Mouse (Mus musculus): ENCODE measurements around the gene Ankrd33.

Gene Ankrd33

DNA sequence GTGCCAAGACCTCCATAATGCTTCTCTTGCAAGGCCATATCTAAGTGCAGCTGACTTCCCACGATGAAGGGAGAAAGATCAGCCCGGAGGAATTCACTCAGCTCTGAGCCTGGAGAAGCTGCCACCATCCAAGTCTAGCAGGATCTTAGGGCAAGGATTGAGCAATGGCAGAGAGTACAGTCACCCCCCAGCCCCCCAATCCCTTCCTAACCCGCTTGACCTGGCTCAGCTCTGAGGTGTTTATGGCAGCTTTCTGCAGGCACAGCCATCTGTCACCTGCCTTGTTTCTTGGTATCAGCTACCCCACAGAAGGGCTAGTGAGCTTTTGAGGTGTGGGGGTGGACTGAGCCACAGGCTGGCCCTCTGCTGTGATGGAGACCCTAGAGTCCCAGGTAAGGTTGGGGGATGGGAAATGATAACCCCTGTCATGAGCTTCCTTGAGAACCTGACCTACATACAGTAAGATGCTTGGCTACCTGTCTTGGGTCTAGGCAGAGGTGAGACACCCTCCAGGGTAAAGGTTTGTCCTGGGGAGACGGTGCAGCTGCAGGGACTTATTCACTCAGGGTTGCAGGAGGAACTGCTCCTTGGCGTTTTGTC is at the start of gene Ankrd33:
Gene Ankrd33, plus strand, starts transcription at position 245 of the 600 bp plus-strand sequence.
- no peak for ATAC-seq (ENCODE audit: insufficient number of reproducible peaks, low FRiP score, low TSS enrichment)

DNA sequence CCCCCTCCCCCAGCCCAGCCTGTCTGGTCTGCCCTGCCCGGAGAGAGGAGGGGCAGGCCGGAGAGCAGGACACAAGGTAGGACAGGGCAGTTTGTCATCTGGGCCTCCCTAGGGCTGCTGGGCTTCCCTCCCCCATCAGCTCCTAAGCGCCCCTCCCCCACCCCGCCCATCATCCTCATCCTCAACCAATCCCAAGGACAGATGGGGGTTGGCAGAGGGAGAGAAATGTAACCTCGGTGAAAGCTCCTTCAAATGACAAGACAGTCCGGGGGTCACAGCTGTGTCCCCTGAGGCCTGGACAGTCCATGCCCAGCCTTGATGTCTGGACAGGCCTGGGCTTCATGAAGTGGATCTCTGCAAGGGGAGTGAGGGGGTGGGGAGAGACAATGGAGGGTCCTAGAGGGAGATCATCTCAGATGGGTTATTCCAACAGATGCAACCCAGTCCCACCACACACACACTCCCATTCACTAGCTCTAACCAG is 49.1 kb upstream of the Ankrd33 start:
- no peak for ATAC-seq (ENCODE audit: insufficient number of reproducible peaks, low FRiP score, low TSS enrichment)

GRCm38 (mm10) chr15:101066920-101067696 is 48.4 kb upstream of the Ankrd33 start:
- ATAC-seq (ENCODE audit: insufficient number of reproducible peaks, low FRiP score, low TSS enrichment): no peak

- no peak for ATAC-seq (ENCODE audit: insufficient number of reproducible peaks, low FRiP score, low TSS enrichment)
Measured at GRCm38 (mm10) chr15:101068029-101068428, 47.5 kb upstream of the Ankrd33 start.

DNA sequence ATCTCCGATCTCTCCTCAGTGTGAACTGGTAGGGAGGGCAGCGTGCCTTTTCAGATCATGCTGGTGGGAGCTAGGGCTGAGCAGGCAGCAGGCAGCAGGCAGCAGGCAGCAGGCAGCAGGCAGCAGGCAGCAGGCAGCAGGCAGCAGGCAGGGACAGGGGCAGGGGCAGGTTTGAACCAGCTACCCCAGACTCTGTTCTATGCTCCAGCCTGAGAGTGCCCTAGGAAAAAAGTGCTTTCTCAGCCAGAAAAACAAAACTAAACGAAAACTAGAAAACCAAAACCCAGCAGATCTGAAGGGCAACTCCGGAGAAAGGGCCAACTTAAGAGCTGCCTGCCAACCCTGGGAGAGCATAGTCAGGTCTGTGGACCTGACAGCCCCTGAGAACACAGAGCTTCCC is 46.9 kb upstream of the Ankrd33 start:
- no peak for ATAC-seq (ENCODE audit: insufficient number of reproducible peaks, low FRiP score, low TSS enrichment)

DNA sequence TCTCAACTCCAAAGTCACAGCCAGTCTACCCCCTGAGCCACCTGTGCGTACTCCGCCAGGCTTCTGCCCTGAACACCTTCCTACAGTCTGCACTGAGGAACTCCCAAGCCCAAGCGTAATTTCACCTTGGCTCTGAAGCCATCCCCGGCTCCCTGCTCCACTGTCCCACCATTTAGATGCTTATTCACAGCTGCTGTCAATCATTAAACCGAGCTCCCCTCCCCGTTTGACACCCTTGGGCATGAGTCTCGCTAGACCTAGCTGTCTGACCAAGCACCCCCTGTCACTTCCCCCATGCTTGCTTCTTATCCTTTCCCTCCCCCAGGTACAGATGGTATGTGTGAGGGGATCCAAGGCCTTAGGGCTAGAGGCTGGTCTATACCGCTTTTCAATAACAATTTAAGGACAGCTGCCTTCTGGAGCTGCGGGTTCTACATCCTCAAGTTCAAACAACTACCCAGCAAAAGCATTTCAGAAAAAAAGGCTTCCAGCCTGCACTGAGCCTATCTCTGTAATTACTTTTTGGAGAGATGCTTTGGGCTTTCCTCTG is 45.8 kb upstream of the Ankrd33 start:
- no peak for ATAC-seq (ENCODE audit: insufficient number of reproducible peaks, low FRiP score, low TSS enrichment)

- no peak for ATAC-seq (ENCODE audit: insufficient number of reproducible peaks, low FRiP score, low TSS enrichment)
Measured at GRCm38 (mm10) chr15:101070762-101071161, 44.8 kb upstream of the Ankrd33 start.

DNA sequence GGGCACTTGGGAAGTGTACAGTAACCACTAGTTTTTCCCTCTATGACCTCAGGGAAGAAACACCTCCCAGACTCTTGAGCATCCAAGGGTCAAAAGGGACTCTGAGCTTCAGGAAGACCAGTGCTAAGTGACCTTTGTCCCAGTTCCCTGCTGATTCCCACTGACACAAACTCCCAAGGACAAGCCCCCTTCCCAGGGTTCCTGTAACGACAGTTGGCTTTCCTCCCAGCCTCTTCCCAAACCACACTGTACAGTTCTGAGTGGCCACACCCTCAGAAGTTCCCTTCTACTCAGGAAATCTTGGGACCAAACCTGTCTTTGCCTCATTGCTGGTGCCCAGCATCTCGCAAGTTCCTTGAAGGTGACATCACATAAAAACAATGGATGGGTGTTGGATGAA is 42.8 kb upstream of the Ankrd33 start:
- no peak for ATAC-seq (ENCODE audit: insufficient number of reproducible peaks, low FRiP score, low TSS enrichment)

- ATAC-seq (ENCODE audit: insufficient number of reproducible peaks, low FRiP score, low TSS enrichment): no peak
Measured at GRCm38 (mm10) chr15:101074067-101074466, 41.5 kb upstream of the Ankrd33 start.

DNA sequence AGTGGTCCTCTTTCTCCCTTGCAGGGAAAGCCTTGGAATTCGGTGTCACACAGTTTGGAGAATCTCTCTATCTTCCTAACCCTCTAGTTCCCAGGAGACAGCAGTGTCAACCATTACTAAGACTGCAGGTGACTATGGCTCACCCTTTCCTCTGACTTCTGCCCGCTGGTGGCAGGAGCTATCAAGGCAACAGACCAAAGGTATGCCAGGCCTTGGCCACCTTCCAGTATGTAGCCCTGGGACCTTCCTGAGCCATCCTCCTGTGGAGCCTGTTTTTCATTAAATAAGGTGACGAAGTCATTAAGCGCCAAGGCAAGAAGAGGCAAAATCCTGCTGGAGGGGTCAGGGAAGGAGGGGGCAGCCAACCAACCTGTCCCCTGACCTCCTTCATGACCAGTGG is 40.4 kb upstream of the Ankrd33 start:
- ATAC-seq (ENCODE audit: insufficient number of reproducible peaks, low FRiP score, low TSS enrichment): no peak

DNA sequence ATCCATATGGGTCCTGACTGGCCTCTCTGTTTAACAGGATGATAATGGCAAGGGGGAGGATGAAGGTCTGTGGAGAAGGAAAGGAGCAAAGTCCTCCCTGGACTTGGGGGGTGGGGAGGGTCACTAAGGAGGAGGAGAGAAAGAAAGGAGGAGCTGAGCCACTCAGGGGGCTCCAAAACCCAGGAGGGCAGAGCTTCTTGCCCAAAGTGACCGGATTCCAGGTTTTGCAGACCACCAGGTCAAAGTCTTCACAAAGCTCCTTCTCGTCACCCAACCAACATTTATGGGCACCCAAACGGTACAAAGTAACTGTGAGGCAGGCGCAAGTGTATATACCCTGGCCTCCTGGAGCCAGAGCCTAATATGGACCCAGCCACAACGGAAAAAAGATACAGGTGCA is 39.9 kb upstream of the Ankrd33 start:
- no peak for ATAC-seq (ENCODE audit: insufficient number of reproducible peaks, low FRiP score, low TSS enrichment)

DNA sequence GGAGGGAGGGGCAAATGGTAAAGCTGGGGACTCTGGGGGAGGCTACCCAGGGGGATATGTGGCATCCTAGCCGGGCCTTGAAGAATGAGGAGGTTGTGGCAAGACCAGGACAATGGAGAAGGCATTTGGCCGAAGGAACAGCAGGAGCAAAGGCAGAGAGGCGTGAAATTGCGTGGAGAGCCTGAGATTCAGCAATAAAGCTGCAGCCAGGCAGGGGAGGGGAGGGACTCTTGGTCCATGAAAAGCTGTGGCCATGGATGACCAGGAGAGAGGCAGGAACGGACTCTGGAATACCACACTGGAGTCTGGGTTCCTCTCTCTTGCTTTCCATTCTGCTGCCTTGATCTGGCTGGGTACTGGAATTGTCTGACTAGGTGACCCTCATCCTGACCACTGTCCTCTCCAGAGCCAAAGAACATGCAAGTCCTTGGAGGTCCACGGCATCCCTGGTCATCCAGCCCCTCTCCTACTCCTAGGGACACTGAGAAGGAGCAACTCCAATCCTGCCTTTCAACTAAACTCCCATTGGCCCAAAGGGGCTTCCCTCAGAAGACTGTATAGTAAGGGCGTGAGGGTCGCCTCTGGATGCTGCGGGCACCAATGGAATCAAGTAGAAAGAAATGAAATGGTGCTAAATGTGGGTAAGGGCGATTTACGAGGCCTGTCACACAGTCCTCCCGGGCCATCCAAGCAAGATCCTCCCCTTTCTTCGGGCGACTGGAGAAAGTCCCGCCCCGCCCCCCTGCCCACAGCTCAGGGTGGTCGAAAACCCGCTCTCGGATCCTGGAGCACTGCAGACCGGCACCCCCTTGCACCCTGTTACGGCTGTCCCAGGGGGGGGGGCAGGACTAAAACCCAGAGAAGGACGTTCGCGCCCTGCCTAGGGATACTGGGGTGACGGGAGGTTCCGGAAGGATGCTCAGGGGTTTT is 39.2 kb upstream of the Ankrd33 start:
- no peak for ATAC-seq (ENCODE audit: insufficient number of reproducible peaks, low FRiP score, low TSS enrichment)

DNA sequence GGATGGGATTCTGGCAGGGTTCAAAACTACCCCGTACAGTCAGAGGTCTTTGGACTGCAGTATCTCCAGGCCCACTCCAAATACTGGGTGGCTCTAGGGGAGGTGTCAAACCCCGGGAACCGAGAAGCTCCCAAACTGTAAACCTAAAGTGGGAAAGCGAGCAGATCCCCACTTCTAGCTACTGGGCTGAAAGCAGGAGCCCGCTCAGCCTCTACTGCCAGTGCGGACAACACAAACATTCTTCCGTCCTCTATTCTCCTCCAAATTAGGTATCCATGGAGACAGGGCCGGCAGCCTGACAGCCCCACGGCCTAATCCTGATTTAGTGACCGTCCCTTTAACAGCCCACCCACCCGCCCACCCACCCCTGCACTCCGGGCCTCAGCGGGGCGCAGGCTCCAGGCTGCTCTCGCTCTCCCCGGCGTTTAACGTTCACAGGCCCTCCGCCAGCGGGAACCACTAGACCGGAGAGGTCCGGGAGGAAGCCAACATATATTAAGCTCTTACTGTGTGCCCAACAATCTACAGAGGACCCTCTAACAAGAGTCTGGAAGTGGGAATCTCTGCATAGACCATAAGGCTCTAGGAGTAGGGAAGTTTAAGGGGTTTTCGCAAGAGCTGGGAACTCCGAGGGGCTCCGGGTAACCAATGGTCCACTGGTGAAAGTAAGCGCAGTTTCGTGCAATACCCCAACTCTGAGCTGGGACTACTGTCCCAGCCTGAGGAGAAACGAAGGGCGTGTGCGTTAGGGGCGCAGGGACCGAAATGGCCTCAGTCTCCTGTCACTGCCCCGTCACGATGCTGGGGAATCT is 38.3 kb upstream of the Ankrd33 start:
- ATAC-seq (ENCODE audit: insufficient number of reproducible peaks, low FRiP score, low TSS enrichment): no peak

GRCm38 (mm10) chr15:101077813-101078730 is 37.5 kb upstream of the Ankrd33 start, which contains the start of gene Fignl2:
Fignl2 (minus strand) TSS chr15:101078567.
- no peak for ATAC-seq (ENCODE audit: insufficient number of reproducible peaks, low FRiP score, low TSS enrichment)

DNA sequence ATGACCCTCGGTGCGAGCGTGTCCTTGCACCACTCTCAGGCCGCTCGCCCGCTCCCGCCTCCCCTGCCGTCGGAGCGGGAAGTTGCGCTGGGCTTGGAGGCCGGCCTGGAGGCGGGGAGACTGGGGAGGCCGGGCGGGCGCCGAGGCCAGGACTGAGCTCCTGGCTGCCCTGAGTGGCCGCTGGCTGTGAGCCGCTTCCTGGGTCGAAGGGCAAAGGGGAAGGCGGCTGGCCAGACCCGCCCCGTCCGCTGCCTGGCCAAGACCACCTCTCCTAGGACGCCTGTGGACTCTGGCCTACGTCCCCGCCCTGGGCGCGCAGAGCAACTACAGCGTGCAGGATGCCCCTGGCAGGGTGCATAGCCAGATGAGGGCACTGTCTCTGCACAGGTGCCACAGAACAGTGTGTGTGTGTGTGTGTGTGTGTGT is 36.8 kb upstream of the Ankrd33 start:
- ATAC-seq (ENCODE audit: insufficient number of reproducible peaks, low FRiP score, low TSS enrichment): peak; percentile 39; the same call in 1 of the 2 replicates

- ATAC-seq (ENCODE audit: insufficient number of reproducible peaks, low FRiP score, low TSS enrichment): no peak
Measured at GRCm38 (mm10) chr15:101080031-101080520, 35.5 kb upstream of the Ankrd33 start.

- no peak for ATAC-seq (ENCODE audit: insufficient number of reproducible peaks, low FRiP score, low TSS enrichment)
Measured at GRCm38 (mm10) chr15:101081035-101081548, 34.5 kb upstream of the Ankrd33 start.

GRCm38 (mm10) chr15:101082236-101082635 is 33.3 kb upstream of the Ankrd33 start:
- no peak for ATAC-seq (ENCODE audit: insufficient number of reproducible peaks, low FRiP score, low TSS enrichment)
